ENCODE assay signal across 15 mouse cellular contexts in genomic region chr13:26944487-26944886, GRCm38 (mm10).
"Had no signal": no experiment of that assay in that cellular context is flagged by ENCODE, and none has a peak within 500 bp of the region (broad histone marks: within the 10 kb centered on the region; RNA-seq: fewer than 3 reads in every experiment).

No protein-coding gene starts in this region.

- H3K27ac ChIP-seq: neural tube, embryonic 15.5 days; stomach, embryonic 15.5 days; stomach, postnatal 0 days had no signal

- H3K4me2 ChIP-seq: neural tube, embryonic 15.5 days; stomach, embryonic 15.5 days had no signal

- H3K9ac ChIP-seq: neural tube, embryonic 15.5 days; stomach, embryonic 15.5 days had no signal

- H3K4me1 ChIP-seq: neural tube, embryonic 15.5 days; stomach, embryonic 15.5 days had no signal

- DNase-seq: retina, postnatal 1 day; right cerebral cortex, adult 18-20 months; right cerebral cortex, postnatal 14 days; right cerebral cortex, postnatal 25 days; right cerebral cortex, postnatal 4 days; spleen, adult 18-20 months; thymus, adult 18-20 months; thymus, adult 2 months; thymus, postnatal 14 days; thymus, postnatal 25 days; thymus, postnatal 36 days; thymus, postnatal 4 days had no signal

- H3K9me3 ChIP-seq: neural tube, embryonic 15.5 days; stomach, embryonic 15.5 days had no signal

- H3K36me3 ChIP-seq: neural tube, embryonic 15.5 days; stomach, embryonic 15.5 days had no signal

- H3K4me3 ChIP-seq: neural tube, embryonic 15.5 days; stomach, embryonic 15.5 days had no signal

- H3K27me3 ChIP-seq: neural tube, embryonic 15.5 days; stomach, embryonic 15.5 days had no signal
